Mouse (Mus musculus) MEL (cell line): ENCODE results near the gene Cela3b.

ENCODE experiments used
- CHD1 ChIP-seq: IDR thresholded peaks from 2 replicates; pipeline ENCODE4 v1.6.1; 2012; ENCODE audit warnings: low read depth, mild to moderate bottlenecking, inconsistent platforms, low read length, improper control_type of control experiment
- CTCF ChIP-seq, 3 experiments: IDR thresholded peaks in 2 of 3; conservative IDR thresholded peaks in 1 of 3; 2 replicates each; pipeline ENCODE4 v1.5.1; 2011 to 2012; ENCODE audit warnings: low read length in 3 of 3, low read depth in 2 of 3, mild to moderate bottlenecking in 2 of 3, improper control_type of control experiment in 1 of 3, inconsistent platforms in 1 of 3, mixed read lengths in 1 of 3, moderate library complexity in 1 of 3; ENCODE audit not compliant: control insufficient read depth in 1 of 3, insufficient read depth in 1 of 3, poor library complexity in 1 of 3, severe bottlenecking in 1 of 3
- EP300 ChIP-seq, 2 experiments: IDR thresholded peaks; 2 replicates each; pipeline ENCODE4 v1.6.1; 2011; ENCODE audit warnings: improper control_type of control experiment in 2 of 2, low read length in 2 of 2, low read depth in 1 of 2, mild to moderate bottlenecking in 1 of 2
- MAFK ChIP-seq: IDR thresholded peaks from 2 replicates; pipeline ENCODE4 v1.6.1; 2011; ENCODE audit warnings: low read depth, mild to moderate bottlenecking, low read length, improper control_type of control experiment, borderline replicate concordance
- MAX ChIP-seq: IDR thresholded peaks from 2 replicates; pipeline ENCODE4 v1.6.1; 2011; ENCODE audit warnings: low read length, improper control_type of control experiment
- POLR2A ChIP-seq, 2 experiments: IDR thresholded peaks; 2 replicates each; pipeline ENCODE4 v1.6.1; 2011 to 2012; ENCODE audit warnings: low read length in 2 of 2, mild to moderate bottlenecking in 2 of 2, control low read depth in 1 of 2, improper control_type of control experiment in 1 of 2, low read depth in 1 of 2, moderate library complexity in 1 of 2; ENCODE audit not compliant: control insufficient read depth in 1 of 2, insufficient read depth in 1 of 2, poor library complexity in 1 of 2
- POLR2AphosphoS2 ChIP-seq: IDR thresholded peaks from 2 replicates; pipeline ENCODE4 v1.6.1; 2011; ENCODE audit warnings: low read length, improper control_type of control experiment
- RAD21 ChIP-seq: IDR thresholded peaks from 2 replicates; pipeline ENCODE4 v1.6.1; 2011; ENCODE audit warnings: mild to moderate bottlenecking, low read depth, low read length, improper control_type of control experiment
- RCOR1 ChIP-seq: IDR thresholded peaks from 2 replicates; pipeline ENCODE4 v1.6.1; 2012; ENCODE audit warnings: low read depth, mild to moderate bottlenecking, inconsistent platforms, low read length, improper control_type of control experiment
- SIN3A ChIP-seq: IDR thresholded peaks from 2 replicates; pipeline ENCODE4 v1.6.1; 2012; ENCODE audit warnings: low read length, improper control_type of control experiment, inconsistent platforms
- TAL1 ChIP-seq: IDR thresholded peaks from 2 replicates; pipeline ENCODE4 v1.6.1; 2012; ENCODE audit warnings: mild to moderate bottlenecking, inconsistent platforms, low read length, moderate library complexity, mixed read lengths
- TBP ChIP-seq: IDR thresholded peaks from 2 replicates; pipeline ENCODE4 v1.8.0; 2011; ENCODE audit warnings: low read depth, low read length, improper control_type of control experiment
- ZC3H11A ChIP-seq: IDR thresholded peaks from 2 replicates; pipeline ENCODE4 v1.6.1; 2012; ENCODE audit warnings: low read depth, mild to moderate bottlenecking, inconsistent platforms, low read length, improper control_type of control experiment

GRCm38 (mm10) chr4:137454582-137454981, 24.2 kb upstream of the Cela3b start:
- no peak for TF ChIP-seq RCOR1
- TF ChIP-seq CTCF (IDR thresholded peaks at IDR 0.05 in 2 of 3, conservative IDR thresholded peaks at IDR 0.05 in 1 of 3; ENCODE audit: control insufficient read depth in 1 of 3, insufficient read depth in 1 of 3, low read depth in 2 of 3, low read length in 3 of 3, poor library complexity in 1 of 3, severe bottlenecking in 1 of 3), result no peak
- TF ChIP-seq TAL1, result no peak
- TF ChIP-seq TBP, result no peak
- TF ChIP-seq POLR2AphosphoS2, result no peak
- TF ChIP-seq MAFK, result no peak
- TF ChIP-seq EP300 (IDR thresholded peaks at IDR 0.05; ENCODE audit: low read depth in 1 of 2, low read length in 2 of 2), result no peak
- no peak for TF ChIP-seq CHD1
- no peak for TF ChIP-seq ZC3H11A
- TF ChIP-seq SIN3A, result no peak
- TF ChIP-seq MAX, result no peak
- TF ChIP-seq RAD21, result no peak
- TF ChIP-seq POLR2A (IDR thresholded peaks at IDR 0.05; ENCODE audit: control insufficient read depth in 1 of 2, insufficient read depth in 1 of 2, low read depth in 1 of 2, low read length in 2 of 2, poor library complexity in 1 of 2), result no peak
